Mouse (Mus musculus) Muller cell, postnatal 12 days (primary cell): ENCODE data around the gene Mphosph10.

Experiments
- DNase-seq: peaks from one replicate; pipeline ENCODE4 v3.0.0-alpha.2; 2015; ENCODE audit errors: inconsistent ontology term

The Mphosph10 gene

GRCm38 (mm10) chr7:64351087-64351486 lies 41.0 kb downstream of the Mphosph10 start:
- peak; percentile 92 for DNase-seq

- DNase-seq, result peak; percentile 63
Measured at GRCm38 (mm10) chr7:64349147-64349861, 42.8 kb downstream of the Mphosph10 start.

- DNase-seq, result no peak
Measured at GRCm38 (mm10) chr7:64347813-64348212, 44.3 kb downstream of the Mphosph10 start.

GRCm38 (mm10) chr7:64332686-64333085 lies 59.4 kb downstream of the Mphosph10 start:
- no peak for DNase-seq

GRCm38 (mm10) chr7:64331309-64331708 lies 60.8 kb downstream of the Mphosph10 start:
- no peak for DNase-seq

- no peak for DNase-seq
Measured at GRCm38 (mm10) chr7:64327486-64327885, 64.6 kb downstream of the Mphosph10 start.

- DNase-seq, result peak; percentile 84
Measured at GRCm38 (mm10) chr7:64326892-64327291, 65.2 kb downstream of the Mphosph10 start.
